Mouse (Mus musculus): ENCODE results near the gene Zfp410. TPM values are rescaled to one million over a fixed set of nuclear protein-coding genes. Genes with fewer than 3 reads are reported as not detected.
A peak's percentile ranks its signal among the peaks of the same experiment; 100 is the strongest.

Zfp410 gene
- total RNA-seq, 2 experiments from 2014 or later = 32.8 to 38.9 TPM

- peak; percentile 96 to 97 for DNase-seq
Measured at GRCm38 (mm10) chr12:84361555-84362489, 45.2 kb downstream of the Zfp410 start, which contains the start of the genes Coq6 and Fam161b. Gene Coq6, plus strand, starts transcription at chr12:84361657. Gene Fam161b, minus strand, starts transcription at chr12:84361833.

DNA sequence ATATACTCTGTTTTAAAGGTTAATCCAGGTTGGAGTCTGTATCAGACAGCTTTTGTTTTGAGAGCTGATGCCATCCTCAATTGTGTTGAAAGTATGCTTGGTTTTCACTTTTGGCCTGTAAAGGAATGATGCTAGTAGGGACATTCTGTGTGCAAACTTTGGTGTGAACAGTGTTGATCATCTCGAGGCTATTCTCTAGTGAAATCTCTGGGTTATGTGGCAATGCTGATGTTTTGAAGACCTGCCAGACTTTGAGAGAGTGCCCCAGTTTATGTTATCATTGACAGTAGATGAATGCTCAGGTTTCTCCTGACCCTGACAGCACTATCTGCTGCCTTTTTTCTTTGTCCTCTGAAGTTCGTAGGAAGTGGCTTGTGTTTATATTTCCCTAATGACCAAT is 46.2 kb downstream of the Zfp410 start:
- peak in 1 of 2 experiments; percentile 26 for DNase-seq

- DNase-seq = no peak
Measured at GRCm38 (mm10) chr12:84364291-84364690, 47.6 kb downstream of the Zfp410 start.

DNA sequence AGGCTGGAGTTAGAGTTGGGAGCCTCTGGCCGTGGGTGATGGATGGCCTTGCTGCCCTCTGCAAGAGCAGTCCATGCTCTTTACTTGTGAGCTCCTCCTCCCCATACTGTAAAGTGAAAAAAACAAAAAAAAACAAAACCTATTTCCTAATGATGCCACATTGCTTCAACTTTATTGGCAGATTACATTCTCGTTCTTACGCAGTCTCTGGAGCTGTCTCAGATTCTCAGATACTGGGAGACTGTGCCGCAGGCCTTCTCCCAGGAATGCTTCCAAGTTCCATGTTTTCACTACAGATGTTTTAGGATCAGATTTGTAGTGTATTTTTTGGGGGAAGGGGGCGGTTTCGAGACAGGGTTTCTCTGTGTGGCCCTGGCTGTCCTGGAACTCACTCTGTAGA is 48.5 kb downstream of the Zfp410 start:
- DNase-seq = no peak

GRCm38 (mm10) chr12:84366971-84367370 is 50.3 kb downstream of the Zfp410 start:
- no peak for DNase-seq

DNA sequence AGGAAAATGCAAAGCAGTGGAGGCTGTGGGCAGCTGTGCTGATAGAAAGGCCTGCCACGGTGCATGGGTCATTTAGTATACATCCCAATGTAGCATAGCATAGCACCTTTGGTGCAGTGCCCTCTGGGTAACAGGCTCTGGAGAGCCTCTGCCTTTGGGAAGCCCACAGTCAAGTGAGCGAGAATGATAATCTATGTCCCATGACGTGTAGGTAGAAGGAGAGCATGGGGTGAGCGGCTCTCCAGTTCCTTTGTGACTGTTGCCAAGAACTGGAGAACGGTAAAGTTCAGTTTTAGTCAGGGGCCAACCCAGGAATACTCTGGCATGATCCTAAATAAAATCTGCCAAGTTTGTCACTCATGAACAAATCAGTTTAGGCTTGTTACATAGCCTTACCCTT is 55.0 kb downstream of the Zfp410 start:
- DNase-seq = no peak

- DNase-seq = no peak
Measured at GRCm38 (mm10) chr12:84373831-84374481, 57.3 kb downstream of the Zfp410 start.

DNA sequence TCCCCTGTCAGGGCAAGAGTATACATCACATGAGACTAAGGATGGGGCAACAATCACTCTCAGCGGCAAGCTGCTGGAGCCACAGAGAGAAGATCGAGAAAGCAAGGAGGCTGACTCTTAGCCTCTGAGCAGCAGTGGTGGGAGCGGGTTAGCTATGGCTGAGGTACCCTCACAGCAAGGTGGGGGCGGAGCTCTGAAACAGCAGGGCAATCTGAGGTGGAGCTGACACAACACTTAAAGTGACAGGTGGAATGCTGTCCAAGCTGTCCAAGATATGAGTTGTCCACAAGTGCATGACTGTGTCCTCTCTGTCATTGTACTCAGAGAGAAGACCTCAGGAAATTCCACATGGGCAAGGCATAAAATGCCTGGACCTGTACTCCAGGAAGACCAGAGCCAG is 65.7 kb downstream of the Zfp410 start:
- DNase-seq = no peak

DNA sequence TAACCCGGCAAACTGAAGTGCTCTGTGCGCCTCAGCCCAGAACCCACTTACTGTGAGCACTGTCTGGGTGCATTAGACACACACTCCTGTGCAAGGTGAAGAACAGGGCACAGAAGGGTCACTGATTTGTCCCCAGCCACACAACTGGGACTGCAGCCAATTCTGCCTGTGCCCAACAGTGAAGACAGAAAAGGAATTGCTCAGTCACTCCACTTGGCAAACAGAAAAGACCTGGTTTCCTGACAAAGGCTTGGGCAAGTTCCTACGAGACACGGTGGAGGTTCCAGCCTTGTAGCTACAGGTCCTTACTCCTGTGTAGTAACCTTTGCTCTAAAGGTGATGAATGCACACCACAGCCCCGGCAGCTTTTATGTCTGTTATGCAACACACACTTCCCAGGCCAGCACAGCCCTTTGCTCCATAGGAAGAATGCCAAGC is 68.0 kb downstream of the Zfp410 start:
- DNase-seq = peak; percentile 27 to 65

GRCm38 (mm10) chr12:84385408-84385807 is 68.8 kb downstream of the Zfp410 start:
- no peak for DNase-seq

- DNase-seq = no peak
Measured at GRCm38 (mm10) chr12:84388097-84388496, 71.4 kb downstream of the Zfp410 start.

- DNase-seq = no peak
Measured at GRCm38 (mm10) chr12:84388774-84389400, 72.2 kb downstream of the Zfp410 start.

DNA sequence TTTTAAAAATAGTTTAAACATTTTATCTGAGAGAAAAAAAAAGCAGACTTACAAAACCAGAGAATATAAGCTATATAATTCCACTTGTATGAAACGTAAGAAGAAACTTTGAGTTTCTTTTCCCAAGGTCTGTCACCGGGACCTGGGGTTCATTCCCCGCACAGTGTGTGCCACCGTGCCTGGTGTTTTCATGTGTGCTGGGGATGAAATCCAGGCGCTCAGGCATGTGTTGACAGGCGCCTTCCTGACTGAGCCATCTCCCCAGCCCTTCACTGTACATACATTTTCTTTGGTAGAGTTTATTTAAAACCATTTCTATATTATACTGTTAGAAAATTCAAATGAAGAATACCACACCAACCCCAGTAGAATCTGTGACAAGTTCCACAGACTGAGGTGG is 73.7 kb downstream of the Zfp410 start:
- DNase-seq = no peak

DNA sequence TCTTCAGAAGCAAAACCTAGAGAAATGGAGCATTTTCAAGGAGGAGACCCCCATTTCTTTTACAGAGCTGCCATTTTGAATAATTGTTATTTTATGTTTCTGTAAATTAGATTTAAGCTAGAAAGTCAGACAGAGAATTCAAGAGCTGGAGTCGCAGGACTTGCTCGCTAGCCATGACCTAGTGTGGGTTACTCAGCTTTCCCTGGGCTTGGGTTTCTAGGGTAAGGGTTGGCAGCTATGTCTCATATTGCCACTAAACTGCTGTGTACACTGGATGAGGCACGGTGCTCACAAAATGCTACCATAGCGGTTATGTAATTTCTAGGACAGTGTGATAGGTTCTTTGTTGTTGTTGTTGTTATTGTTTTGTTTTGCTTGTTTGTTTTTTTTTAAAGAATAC is 76.0 kb downstream of the Zfp410 start:
- no peak for DNase-seq

Other genes starting within 250 kb of the Zfp410 start
- under 1 TPM; 0.23 to 0.40 TPM for gene Acot5, start 247.5 kb upstream of the Zfp410 start, total RNA-seq (2021)
- gene Acot6, start 216.2 kb upstream of the Zfp410 start, total RNA-seq (2021) = 1 to 10 TPM; 4.5 to 4.6 TPM
- 10 to 100 TPM; 14.1 to 19.5 TPM for gene Dnal1, start 202.5 kb upstream of the Zfp410 start, total RNA-seq (2021)
- under 1 TPM; 0.23 to 0.26 TPM for gene Pnma1, start 168.4 kb upstream of the Zfp410 start, total RNA-seq (2021)
- gene Elmsan1, start 98.0 kb upstream of the Zfp410 start, total RNA-seq (2021) = 10 to 100 TPM; 18.1 to 23.8 TPM
- gene Ptgr2, start 31.6 kb upstream of the Zfp410 start, total RNA-seq (2021) = 10 to 100 TPM; 76.8 to 84.6 TPM
- gene Coq6, start 44.8 kb downstream of the Zfp410 start, total RNA-seq (2021) = 10 to 100 TPM; 44.6 to 63.2 TPM
- 1 to 10 TPM; 2.5 to 2.6 TPM for gene Fam161b, start 45.0 kb downstream of the Zfp410 start, total RNA-seq (2021)
- 100 to 1,000 TPM in 1 of 2 experiments, 10 to 100 TPM in 1; 99.3 to 172 TPM for gene Entpd5, start 92.2 kb downstream of the Zfp410 start, total RNA-seq (2021)
- gene Bbof1, start 92.2 kb downstream of the Zfp410 start, total RNA-seq (2021) = 1 to 10 TPM; 1.9 to 2.4 TPM
- gene Rnf113a2, start 100.3 kb downstream of the Zfp410 start, total RNA-seq (2021) = 10 to 100 TPM; 17.9 to 19.4 TPM
- gene Aldh6a1, start 134.2 kb downstream of the Zfp410 start, total RNA-seq (2021) = 100 to 1,000 TPM; 178 to 227 TPM
- 10 to 100 TPM; 13.7 to 15.6 TPM for gene Lin52, start 134.6 kb downstream of the Zfp410 start, total RNA-seq (2021)